8 mouse cellular contexts compared by ENCODE assay signal in the genomic region with DNA sequence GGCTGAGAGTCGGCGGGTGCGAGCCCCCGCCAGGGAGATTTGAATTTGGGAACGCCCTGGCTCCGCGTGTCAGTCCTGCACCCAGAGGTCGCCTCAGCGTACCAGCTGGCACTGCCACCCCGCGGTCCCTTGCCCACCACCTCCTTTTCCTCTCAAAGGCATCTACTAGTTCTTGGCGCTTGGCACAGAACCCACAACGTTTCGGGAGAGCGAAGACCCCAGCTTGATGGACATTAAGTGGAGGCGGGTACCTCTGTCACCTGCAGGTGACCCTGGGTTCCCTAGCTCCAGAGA. TPM values are rescaled to one million over a fixed set of nuclear protein-coding genes. Genes with fewer than 3 reads are reported as not detected.
DNase-seq lines count a peak whose midpoint lies in the region; ATAC-seq lines count a peak whose summit lies in the region.
"Had no signal": no experiment of that assay in that cellular context is flagged by ENCODE, and none has a peak within 500 bp of the region (broad histone marks: within the 10 kb centered on the region; RNA-seq: fewer than 3 reads in every experiment).

No protein-coding gene starts in this region.

- H3K4me1 ChIP-seq in embryonic facial prominence, embryonic 13.5 days, result peaks cover 33% of the 10 kb centered on the region
- peaks cover 19% of the 10 kb centered on the region for H3K4me1 ChIP-seq in intestine, embryonic 14.5 days (replicated peaks; ENCODE audit: control insufficient read depth, insufficient read depth, low read length)
- H3K4me1 ChIP-seq in neural tube, embryonic 12.5 days, result peaks cover 41% of the 10 kb centered on the region

- ATAC-seq in embryonic facial prominence, embryonic 13.5 days (ENCODE audit: insufficient number of reproducible peaks, insufficient read depth, low FRiP score, low TSS enrichment, low read depth), result no peak; the same call in 1 of the 2 replicates
- ATAC-seq in intestine, embryonic 14.5 days (replicated peaks; ENCODE audit: low FRiP score, low TSS enrichment, low read depth), result no peak; the same call in 1 of the 2 replicates
- no peak for ATAC-seq in neural tube, embryonic 12.5 days (ENCODE audit: low FRiP score, low read depth)

- peak overlapping the region; percentile 91 for H3K9ac ChIP-seq in embryonic facial prominence, embryonic 13.5 days
- H3K9ac ChIP-seq in intestine, embryonic 14.5 days (ENCODE audit: low read length), result peak overlapping the region; percentile 93
- H3K9ac ChIP-seq in neural tube, embryonic 12.5 days, result peak overlapping the region; percentile 92

- peak overlapping the region; percentile 87 for H3K4me3 ChIP-seq in embryonic facial prominence, embryonic 13.5 days
- peak overlapping the region; percentile 88 for H3K4me3 ChIP-seq in intestine, embryonic 14.5 days (ENCODE audit: low read depth, low read length)
- H3K4me3 ChIP-seq in neural tube, embryonic 12.5 days, result peak overlapping the region; percentile 78

- intact Hi-C loops in left cerebral cortex, postnatal 4 days (cut with DNase I), result no loop called here
- intact Hi-C loops in left cerebral cortex, postnatal 10 days (cut with DNase I), result loop anchor here (5.0 kb wide), 1 partner anchor 35 kb away; no protein-coding TSS in a partner anchor

- DNase-seq in left cerebral cortex, postnatal 4 days, result peak; percentile 47
- no peak for DNase-seq in left cerebral cortex, postnatal 10 days (ENCODE audit: extremely low spot score in 1 of 2, low spot score in 2 of 2)
- no peak for DNase-seq in intestine, embryonic 14.5 days (ENCODE audit: low spot score)
- DNase-seq in urinary bladder, postnatal 14 days (ENCODE audit: low spot score), result no peak
- DNase-seq in adrenal gland, postnatal 25 days, result no peak

- no peaks in the 10 kb centered on the region for H3K9me3 ChIP-seq in embryonic facial prominence, embryonic 13.5 days
- H3K9me3 ChIP-seq in intestine, embryonic 14.5 days (ENCODE audit: control insufficient read depth, low read length), result no peaks in the 10 kb centered on the region
- no peaks in the 10 kb centered on the region for H3K9me3 ChIP-seq in neural tube, embryonic 12.5 days

- H3K27ac ChIP-seq in embryonic facial prominence, embryonic 13.5 days, result no peak overlapping the region
- H3K27ac ChIP-seq in intestine, embryonic 14.5 days (ENCODE audit: low read depth), result peak overlapping the region; percentile 89
- H3K27ac ChIP-seq in neural tube, embryonic 12.5 days, result peak overlapping the region; percentile 83; the same call in 1 of the 2 replicates

- peak overlapping the region; percentile 97 for H3K4me2 ChIP-seq in embryonic facial prominence, embryonic 13.5 days
- peak overlapping the region; percentile 97 for H3K4me2 ChIP-seq in intestine, embryonic 14.5 days (ENCODE audit: low read length)
- H3K4me2 ChIP-seq in neural tube, embryonic 12.5 days (replicated peaks), result peak overlapping the region; percentile 89

- peaks cover 10% of the 10 kb centered on the region; the same call in 1 of the 2 replicates for H3K27me3 ChIP-seq in embryonic facial prominence, embryonic 13.5 days
- H3K27me3 ChIP-seq in intestine, embryonic 14.5 days (replicated peaks; ENCODE audit: control insufficient read depth, insufficient read depth, low read length), result no peaks in the 10 kb centered on the region
- no peaks in the 10 kb centered on the region for H3K27me3 ChIP-seq in neural tube, embryonic 12.5 days (replicated peaks)

- no peaks in the 10 kb centered on the region for H3K36me3 ChIP-seq in embryonic facial prominence, embryonic 13.5 days
- H3K36me3 ChIP-seq in intestine, embryonic 14.5 days (ENCODE audit: control insufficient read depth, insufficient read depth, low read length), result no peaks in the 10 kb centered on the region
- H3K36me3 ChIP-seq in neural tube, embryonic 12.5 days, result no peaks in the 10 kb centered on the region

- 5% methylated on average over 16 of the region's 16 CpGs for WGBS in embryonic facial prominence, embryonic 13.5 days
- WGBS in intestine, embryonic 14.5 days, result 6% methylated on average over 16 of the region's 16 CpGs
- WGBS in neural tube, embryonic 12.5 days, result 4% methylated on average over 16 of the region's 16 CpGs

RNA-seq across cellular contexts. Expression of gene Nin, which starts 1.5 kb away (rescaled TPM):
- 10 to 100 TPM; 86.3 to 88.1 TPM for total RNA-seq in left cerebral cortex, postnatal 4 days (2021)
- 10 to 100 TPM; 49.2 to 51.8 TPM for total RNA-seq in left cerebral cortex, postnatal 10 days (2021)
- 12.0 and 12.3 TPM in 2 replicates for polyA plus RNA-seq in embryonic facial prominence, embryonic 13.5 days (2015; fragmentation: Nextera tagmentation; extraction: Ambion mirVana)
- 18.5 and 21.2 TPM in 2 replicates for polyA plus RNA-seq in intestine, embryonic 14.5 days (2014; fragmentation: Nextera tagmentation; extraction: Ambion mirVana)
- polyA plus RNA-seq in neural tube, embryonic 12.5 days (2016; fragmentation: Nextera tagmentation; extraction: Ambion mirVana), result 18.9 and 19.3 TPM in 2 replicates
- total RNA-seq in adrenal gland, postnatal 25 days (2021), result 30.8 and 42.1 TPM in 2 replicates

RNA-seq across cellular contexts. Expression of gene Abhd12b, which starts 41.9 kb away (rescaled TPM):
- not detected for total RNA-seq in left cerebral cortex, postnatal 4 days (2021)
- not detected for total RNA-seq in left cerebral cortex, postnatal 10 days (2021)
- 0.18 and 0.21 TPM in 2 replicates for polyA plus RNA-seq in embryonic facial prominence, embryonic 13.5 days (2015; fragmentation: Nextera tagmentation; extraction: Ambion mirVana)
- polyA plus RNA-seq in intestine, embryonic 14.5 days (2014; fragmentation: Nextera tagmentation; extraction: Ambion mirVana), result 0.49 and 0.71 TPM in 2 replicates
- polyA plus RNA-seq in neural tube, embryonic 12.5 days (2016; fragmentation: Nextera tagmentation; extraction: Ambion mirVana), result not detected in 2 replicates
- not detected in 2 replicates for total RNA-seq in adrenal gland, postnatal 25 days (2021)
- total RNA-seq: adrenal gland, adult 8-10 months had no signal
